Mouse (Mus musculus): ENCODE data around the gene Amz2. TPM values are rescaled to one million over a fixed set of nuclear protein-coding genes. Genes with fewer than 3 reads are reported as not detected.

Gene Amz2
- polyA plus RNA-seq, 1 experiment from 2014 or later: 59.4 TPM

GRCm38 (mm10) chr11:109392601-109393000 is 33.1 kb upstream of the Amz2 start:
- Histone ChIP-seq H3K4me2 (ENCODE audit: low read length) (no peak overlapping the region), H3K36me3 (ENCODE audit: control insufficient read depth, insufficient read depth, low read length) (0 out of 2 replicates have a peak, but pooled peaks cover 10% of the 10 kb centered on the region), H3K27ac (ENCODE audit: low read depth, low read length) (no peak overlapping the region), H3K9ac (ENCODE audit: low read depth, low read length) (no peak overlapping the region), H3K27me3 (replicated peaks; ENCODE audit: control insufficient read depth, insufficient read depth, low read length) (no peaks in the 10 kb centered on the region), H3K9me3 (ENCODE audit: control insufficient read depth, low read length) (no peaks in the 10 kb centered on the region), H3K4me3 (ENCODE audit: low read length) (no peak overlapping the region), H3K4me1 (ENCODE audit: control insufficient read depth, insufficient read depth, low read depth, low read length) (no peaks in the 10 kb centered on the region; the same call in 1 of the 2 replicates)
- ATAC-seq: no peak
- WGBS: 94% methylated on average over 9 of the region's 9 CpGs

GRCm38 (mm10) chr11:109394758-109395157 is 31.0 kb upstream of the Amz2 start:
- Histone ChIP-seq H3K4me1 (ENCODE audit: control insufficient read depth, insufficient read depth, low read depth, low read length) (no peaks in the 10 kb centered on the region; the same call in 1 of the 2 replicates), H3K27ac (ENCODE audit: low read depth, low read length) (no peak overlapping the region), H3K4me3 (ENCODE audit: low read length) (no peak overlapping the region), H3K27me3 (replicated peaks; ENCODE audit: control insufficient read depth, insufficient read depth, low read length) (no peaks in the 10 kb centered on the region), H3K4me2 (ENCODE audit: low read length) (no peak overlapping the region), H3K36me3 (ENCODE audit: control insufficient read depth, insufficient read depth, low read length) (peaks cover 12% of the 10 kb centered on the region), H3K9me3 (ENCODE audit: control insufficient read depth, low read length) (no peaks in the 10 kb centered on the region), H3K9ac (ENCODE audit: low read depth, low read length) (no peak overlapping the region)
- no peak for ATAC-seq
- 81% methylated on average over 9 of the region's 9 CpGs for WGBS

GRCm38 (mm10) chr11:109395291-109395690 is 30.5 kb upstream of the Amz2 start:
- H3K36me3 ChIP-seq (ENCODE audit: control insufficient read depth, insufficient read depth, low read length): peaks cover 14% of the 10 kb centered on the region
- no peak for ATAC-seq
- 90% methylated on average over 9 of the region's 9 CpGs for WGBS
- H3K9me3 ChIP-seq (ENCODE audit: control insufficient read depth, low read length): no peaks in the 10 kb centered on the region
- no peaks in the 10 kb centered on the region; the same call in 1 of the 2 replicates for H3K4me1 ChIP-seq (ENCODE audit: control insufficient read depth, insufficient read depth, low read depth, low read length)
- no peak overlapping the region for H3K4me2 ChIP-seq (ENCODE audit: low read length)
- no peak overlapping the region for H3K9ac ChIP-seq (ENCODE audit: low read depth, low read length)
- no peak overlapping the region for H3K27ac ChIP-seq (ENCODE audit: low read depth, low read length)
- H3K27me3 ChIP-seq (replicated peaks; ENCODE audit: control insufficient read depth, insufficient read depth, low read length): no peaks in the 10 kb centered on the region
- H3K4me3 ChIP-seq (ENCODE audit: low read length): no peak overlapping the region

- no peak for ATAC-seq
- Histone ChIP-seq H3K4me3 (ENCODE audit: low read length) (no peak overlapping the region), H3K27me3 (replicated peaks; ENCODE audit: control insufficient read depth, insufficient read depth, low read length) (no peaks in the 10 kb centered on the region), H3K27ac (ENCODE audit: low read depth, low read length) (no peak overlapping the region), H3K9ac (ENCODE audit: low read depth, low read length) (no peak overlapping the region), H3K9me3 (ENCODE audit: control insufficient read depth, low read length) (no peaks in the 10 kb centered on the region), H3K4me2 (ENCODE audit: low read length) (no peak overlapping the region), H3K36me3 (ENCODE audit: control insufficient read depth, insufficient read depth, low read length) (no peaks in the 10 kb centered on the region), H3K4me1 (ENCODE audit: control insufficient read depth, insufficient read depth, low read depth, low read length) (no peaks in the 10 kb centered on the region)
- WGBS: 90% methylated on average over 5 of the region's 5 CpGs
These were observed 19.3 kb upstream of the Amz2 start for GRCm38 (mm10) chr11:109406431-109406830.

GRCm38 (mm10) chr11:109410197-109410980 is 15.4 kb upstream of the Amz2 start:
- ATAC-seq: no peak
- H3K36me3 ChIP-seq (ENCODE audit: control insufficient read depth, insufficient read depth, low read length): no peaks in the 10 kb centered on the region
- H3K9ac ChIP-seq (ENCODE audit: low read depth, low read length): no peak overlapping the region

GRCm38 (mm10) chr11:109413617-109414016 is 12.1 kb upstream of the Amz2 start, which contains the start of gene 9930022D16Rik:
9930022D16Rik (plus strand) TSS chr11:109413917.
- ATAC-seq: no peak
- H3K27ac ChIP-seq (ENCODE audit: low read depth, low read length): no peak within 1 kb of the TSS
- H3K4me3 ChIP-seq (ENCODE audit: low read length): no peak within 1 kb of the TSS
- H3K9ac ChIP-seq (ENCODE audit: low read depth, low read length): no peak within 1 kb of the TSS
- no peaks in the 10 kb centered on the region for H3K4me1 ChIP-seq (ENCODE audit: control insufficient read depth, insufficient read depth, low read depth, low read length)
- no peaks in the 10 kb centered on the region for H3K36me3 ChIP-seq (ENCODE audit: control insufficient read depth, insufficient read depth, low read length)
- H3K4me2 ChIP-seq (ENCODE audit: low read length): no peak within 1 kb of the TSS
- no peaks in the 10 kb centered on the region for H3K9me3 ChIP-seq (ENCODE audit: control insufficient read depth, low read length)
- WGBS: 94% methylated on average over 6 of the region's 6 CpGs
- H3K27me3 ChIP-seq (replicated peaks; ENCODE audit: control insufficient read depth, insufficient read depth, low read length): no peaks in the 10 kb centered on the region

More at GRCm38 (mm10) chr11:109410197-109410980, 15.4 kb upstream of the Amz2 start:
- Histone ChIP-seq H3K27me3 (replicated peaks; ENCODE audit: control insufficient read depth, insufficient read depth, low read length) (no peaks in the 10 kb centered on the region), H3K9me3 (ENCODE audit: control insufficient read depth, low read length) (no peaks in the 10 kb centered on the region), H3K4me1 (ENCODE audit: control insufficient read depth, insufficient read depth, low read depth, low read length) (no peaks in the 10 kb centered on the region), H3K4me2 (ENCODE audit: low read length) (no peak overlapping the region), H3K4me3 (ENCODE audit: low read length) (no peak overlapping the region), H3K27ac (ENCODE audit: low read depth, low read length) (no peak overlapping the region)
- 92% methylated on average over 15 of the region's 15 CpGs for WGBS

- H3K9me3 ChIP-seq (ENCODE audit: control insufficient read depth, low read length): no peaks in the 10 kb centered on the region
- H3K4me3 ChIP-seq (ENCODE audit: low read length): no peak overlapping the region
- no peak overlapping the region for H3K4me2 ChIP-seq (ENCODE audit: low read length)
- no peaks in the 10 kb centered on the region for H3K36me3 ChIP-seq (ENCODE audit: control insufficient read depth, insufficient read depth, low read length)
- ATAC-seq: no peak
- H3K4me1 ChIP-seq (ENCODE audit: control insufficient read depth, insufficient read depth, low read depth, low read length): no peaks in the 10 kb centered on the region
- H3K9ac ChIP-seq (ENCODE audit: low read depth, low read length): no peak overlapping the region
- WGBS: 84% methylated on average over 5 of the region's 5 CpGs
- H3K27ac ChIP-seq (ENCODE audit: low read depth, low read length): no peak overlapping the region
- no peaks in the 10 kb centered on the region for H3K27me3 ChIP-seq (replicated peaks; ENCODE audit: control insufficient read depth, insufficient read depth, low read length)
These were observed 10.9 kb upstream of the Amz2 start for GRCm38 (mm10) chr11:109414802-109415201.

- WGBS: 90% methylated on average over 8 of the region's 8 CpGs
- Histone ChIP-seq H3K27ac (ENCODE audit: low read depth, low read length) (no peak overlapping the region), H3K9me3 (ENCODE audit: control insufficient read depth, low read length) (no peaks in the 10 kb centered on the region; the same call in 1 of the 2 replicates), H3K9ac (ENCODE audit: low read depth, low read length) (no peak overlapping the region), H3K4me3 (ENCODE audit: low read length) (no peak overlapping the region), H3K4me2 (ENCODE audit: low read length) (no peak overlapping the region), H3K4me1 (ENCODE audit: control insufficient read depth, insufficient read depth, low read depth, low read length) (no peaks in the 10 kb centered on the region), H3K27me3 (replicated peaks; ENCODE audit: control insufficient read depth, insufficient read depth, low read length) (no peaks in the 10 kb centered on the region), H3K36me3 (ENCODE audit: control insufficient read depth, insufficient read depth, low read length) (no peaks in the 10 kb centered on the region)
- no peak for ATAC-seq
These were observed 8.9 kb upstream of the Amz2 start for GRCm38 (mm10) chr11:109416709-109417420.

GRCm38 (mm10) chr11:109417472-109418040 is 8.2 kb upstream of the Amz2 start:
- WGBS: 96% methylated on average over 9 of the region's 9 CpGs
- Histone ChIP-seq H3K27me3 (replicated peaks; ENCODE audit: control insufficient read depth, insufficient read depth, low read length) (no peaks in the 10 kb centered on the region), H3K4me3 (ENCODE audit: low read length) (no peak overlapping the region), H3K27ac (ENCODE audit: low read depth, low read length) (no peak overlapping the region), H3K4me2 (ENCODE audit: low read length) (no peak overlapping the region), H3K9ac (ENCODE audit: low read depth, low read length) (no peak overlapping the region), H3K4me1 (ENCODE audit: control insufficient read depth, insufficient read depth, low read depth, low read length) (no peaks in the 10 kb centered on the region), H3K36me3 (ENCODE audit: control insufficient read depth, insufficient read depth, low read length) (no peaks in the 10 kb centered on the region), H3K9me3 (ENCODE audit: control insufficient read depth, low read length) (no peaks in the 10 kb centered on the region; the same call in 1 of the 2 replicates)
- ATAC-seq: no peak
